Mouse (Mus musculus) mature B cell (primary cell): ENCODE results near the gene Pet117.
"Not testable (repeated sequence)": the region's sequence is repeated elsewhere in the genome, so short reads cannot be mapped to it uniquely, and the experiment has no call there.

Experiments
- in situ Hi-C: fragments of 300-500 bp; cut with MboI; formaldehyde crosslinking; loops from 2 replicates; pipeline ENCODE4 v1.14.3; 2019

The Pet117 gene

DNA sequence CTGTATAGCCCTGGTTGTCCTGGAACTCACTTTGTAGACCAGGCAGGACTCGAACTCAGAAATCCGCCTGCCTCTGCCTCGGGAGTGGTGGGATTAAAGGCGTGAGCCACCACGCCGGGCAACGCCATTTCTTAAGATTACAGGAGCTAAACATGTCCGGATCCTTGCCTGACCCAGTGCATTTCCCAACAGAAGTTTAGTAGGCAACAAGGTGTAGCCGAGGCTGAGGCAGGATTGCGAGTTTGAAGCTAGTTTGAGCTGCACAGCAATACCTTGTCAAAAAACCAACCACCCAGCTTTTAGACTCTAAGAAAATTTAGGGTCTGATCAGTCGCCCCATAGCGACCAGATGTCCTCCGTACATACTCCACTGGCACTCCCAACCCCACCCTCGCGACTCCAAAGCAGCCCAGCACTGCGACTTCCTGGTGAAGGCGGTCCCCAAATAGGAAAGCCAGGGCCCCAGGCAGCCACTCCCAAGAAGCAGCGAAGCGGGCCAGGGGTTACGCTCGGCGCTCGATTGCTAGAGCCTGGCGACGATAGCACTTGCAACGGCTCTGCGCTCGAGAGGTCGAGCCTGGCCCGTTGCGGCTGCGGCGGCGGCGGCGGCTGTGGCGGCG lies at the start of gene Pet117, which contains the start of gene Kat14:
Gene Pet117, plus strand, starts transcription at position 597 of the 620 bp plus-strand sequence.
Gene Kat14, plus strand, starts transcription at position 584 of the 620 bp plus-strand sequence.
- in situ Hi-C loops, result no loop called here

DNA sequence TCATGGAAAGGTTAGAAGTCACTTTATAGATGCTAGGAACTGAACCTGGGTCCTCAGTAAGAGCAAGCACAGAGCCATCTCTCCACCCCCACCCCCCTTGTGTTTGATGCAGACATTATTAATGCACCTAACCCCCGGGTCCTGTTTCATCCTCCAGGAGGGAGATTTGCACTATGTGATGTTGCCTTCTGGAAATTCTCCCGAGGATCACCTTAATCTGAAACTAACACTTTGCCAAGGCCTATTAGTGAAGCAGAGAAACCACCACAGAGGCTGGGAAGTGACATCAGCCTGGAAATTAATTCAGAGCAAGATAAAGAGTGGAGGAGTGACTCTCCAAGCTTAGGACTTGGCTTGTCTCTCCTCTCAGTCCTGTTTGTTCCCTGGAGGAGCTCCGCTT lies 44.6 kb upstream of the Pet117 start:
- in situ Hi-C loops, result no loop called here

DNA sequence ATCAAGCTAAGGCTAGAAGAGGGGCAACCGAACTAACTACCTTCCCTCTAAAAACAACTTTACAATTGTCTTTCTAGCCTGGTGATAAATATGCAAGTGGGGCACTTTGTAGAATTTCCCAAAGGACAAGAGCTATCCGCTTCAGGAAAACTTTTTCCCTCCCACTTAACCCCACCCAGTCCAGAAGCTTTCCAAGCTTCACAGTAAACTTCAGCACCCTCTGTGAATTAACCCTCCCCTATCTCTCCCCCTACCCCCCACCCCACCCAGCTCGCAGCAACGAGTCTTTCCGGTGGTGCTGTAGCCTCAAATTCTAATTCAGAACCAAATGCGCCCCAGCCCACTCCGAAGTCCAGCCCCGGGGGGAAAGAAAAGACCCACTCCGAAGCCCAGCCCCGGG lies 39.3 kb upstream of the Pet117 start:
- in situ Hi-C loops, result no loop called here

DNA sequence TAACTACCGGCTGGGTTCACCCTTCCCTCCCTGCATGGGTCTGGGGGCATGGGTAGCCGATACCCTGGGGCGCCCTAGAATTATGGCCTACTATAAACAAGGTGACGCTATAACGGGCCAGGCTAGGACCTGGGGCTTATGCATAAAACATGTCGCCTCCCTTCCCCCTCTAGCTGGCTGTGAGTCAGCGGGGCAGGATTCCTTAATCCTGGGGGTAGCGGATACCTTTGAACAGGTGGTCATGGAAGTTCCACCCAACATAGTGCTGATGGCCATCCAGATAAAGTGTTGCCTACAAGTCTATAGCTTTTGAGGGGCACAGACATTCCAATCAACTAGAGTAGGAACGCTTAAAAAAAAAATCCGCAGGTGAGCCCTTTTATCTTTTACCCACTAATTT lies 38.9 kb upstream of the Pet117 start:
- in situ Hi-C loops, result no loop called here

DNA sequence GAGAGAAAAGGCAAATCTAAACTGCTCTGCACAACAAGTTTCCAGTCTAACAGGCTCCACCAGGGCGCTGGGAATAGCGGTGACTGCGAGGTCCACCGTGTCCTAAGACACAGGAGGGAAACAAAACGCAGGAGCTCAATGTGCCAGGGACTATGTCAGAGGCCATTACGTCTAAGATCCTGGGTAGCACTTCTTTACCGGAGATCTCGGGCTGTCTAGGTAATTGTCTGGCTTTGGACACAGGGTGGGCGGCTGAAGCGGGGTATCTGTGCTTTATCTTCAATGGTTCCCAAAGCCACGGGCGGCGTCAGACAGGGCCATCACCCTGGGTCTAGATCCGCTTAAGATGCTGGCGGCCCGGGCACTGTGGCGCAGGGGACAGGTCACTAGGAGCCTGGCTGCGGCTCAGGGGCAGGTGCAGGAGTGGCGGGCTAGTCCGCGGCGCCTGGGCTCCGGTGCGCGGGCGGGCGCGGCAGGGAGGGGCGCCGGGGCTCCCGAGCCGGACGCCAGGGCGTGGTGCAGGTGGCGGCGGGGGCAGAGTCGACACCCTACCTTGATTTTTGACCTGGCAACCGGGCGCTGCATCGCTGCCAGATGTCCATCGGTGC lies 38.3 kb upstream of the Pet117 start:
- in situ Hi-C loops, result no loop called here

DNA sequence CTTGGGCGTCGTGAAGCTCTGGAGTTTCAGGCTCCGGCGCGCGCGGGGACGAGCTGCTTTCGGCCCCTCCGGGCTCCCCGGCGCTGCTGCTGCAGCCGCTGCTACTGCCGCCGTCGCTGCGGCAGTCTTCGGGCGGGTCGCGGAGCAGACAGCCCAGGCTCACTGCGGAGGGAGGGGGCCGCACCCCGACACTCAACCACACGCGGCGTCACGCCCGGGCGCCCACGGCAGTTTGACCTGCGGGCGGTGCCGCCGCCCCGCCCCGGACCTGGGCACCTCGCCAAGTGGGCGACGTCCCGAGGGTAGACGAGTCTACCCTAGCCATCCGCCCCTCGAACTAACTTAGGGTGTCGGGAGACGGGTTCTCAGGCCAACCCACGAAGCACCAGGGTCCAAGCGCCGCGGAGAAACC lies 37.8 kb upstream of the Pet117 start:
- in situ Hi-C loops, result no loop called here

DNA sequence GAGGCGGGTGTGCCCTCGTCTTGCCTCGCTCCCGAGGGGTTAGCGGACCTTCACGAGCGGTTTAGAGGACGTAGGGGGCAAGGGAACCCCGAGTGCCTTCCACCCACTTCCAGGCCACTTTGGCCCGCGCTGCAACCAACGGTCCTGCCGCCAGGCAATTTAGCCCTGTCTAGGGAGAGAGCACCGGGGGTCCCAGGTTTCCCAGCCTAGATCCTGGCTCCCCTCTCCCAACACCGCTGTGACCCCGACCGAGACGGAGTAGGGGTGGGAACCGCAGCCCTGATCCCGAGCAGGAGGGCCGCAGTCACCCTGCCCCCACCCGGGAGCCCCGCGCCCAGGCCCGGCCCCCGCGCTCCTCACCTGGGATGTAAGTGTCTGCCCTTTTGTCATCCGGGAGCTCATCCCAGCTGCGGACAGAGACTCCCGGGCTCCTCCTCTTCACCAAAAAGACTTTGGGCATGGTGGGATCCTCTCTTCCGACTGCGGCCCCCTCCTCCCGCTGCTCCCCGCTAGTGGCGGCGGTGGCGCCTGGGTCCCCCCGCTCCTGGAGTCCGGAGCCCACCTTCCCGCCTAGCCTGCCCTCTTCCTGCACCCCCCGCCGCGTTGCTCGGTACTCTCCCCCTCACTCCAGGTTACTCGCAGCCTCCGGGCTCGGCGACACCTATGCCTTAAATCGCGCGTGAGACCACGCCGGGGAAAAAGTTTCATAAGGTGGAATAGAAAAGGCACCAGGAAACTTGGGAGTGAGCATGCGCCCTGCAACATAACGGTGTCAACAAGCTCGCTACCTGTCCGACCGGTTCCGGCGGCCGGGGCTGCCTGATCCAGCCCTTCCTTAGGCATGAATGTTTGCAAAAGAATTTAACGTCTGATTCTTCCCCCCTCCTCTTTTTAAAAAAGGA lies 37.1 kb upstream of the Pet117 start, which contains the start of gene Ovol2:
Gene Ovol2, minus strand, starts transcription at position 746 of the 902 bp plus-strand sequence.
- in situ Hi-C loops, result no loop called here

DNA sequence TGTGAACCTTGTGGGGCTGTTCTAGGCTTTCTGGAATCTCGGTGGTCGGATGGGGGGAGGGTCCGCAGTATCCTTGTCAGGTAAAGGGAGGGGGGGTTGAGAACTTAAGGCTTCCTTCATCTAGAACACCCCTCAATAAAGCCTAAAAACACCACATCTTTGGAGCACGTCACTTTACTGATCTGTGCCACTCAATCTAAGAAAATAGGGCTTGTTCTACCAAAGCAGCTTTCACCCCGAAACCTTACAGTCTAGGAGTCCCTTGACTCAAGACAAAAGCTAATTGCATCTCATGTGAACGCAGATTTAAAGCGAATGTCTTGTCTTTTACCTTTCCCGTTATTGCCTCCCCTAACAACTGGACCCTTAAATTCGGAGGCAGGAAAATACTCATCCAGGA lies 36.3 kb upstream of the Pet117 start:
- in situ Hi-C loops, result no loop called here

DNA sequence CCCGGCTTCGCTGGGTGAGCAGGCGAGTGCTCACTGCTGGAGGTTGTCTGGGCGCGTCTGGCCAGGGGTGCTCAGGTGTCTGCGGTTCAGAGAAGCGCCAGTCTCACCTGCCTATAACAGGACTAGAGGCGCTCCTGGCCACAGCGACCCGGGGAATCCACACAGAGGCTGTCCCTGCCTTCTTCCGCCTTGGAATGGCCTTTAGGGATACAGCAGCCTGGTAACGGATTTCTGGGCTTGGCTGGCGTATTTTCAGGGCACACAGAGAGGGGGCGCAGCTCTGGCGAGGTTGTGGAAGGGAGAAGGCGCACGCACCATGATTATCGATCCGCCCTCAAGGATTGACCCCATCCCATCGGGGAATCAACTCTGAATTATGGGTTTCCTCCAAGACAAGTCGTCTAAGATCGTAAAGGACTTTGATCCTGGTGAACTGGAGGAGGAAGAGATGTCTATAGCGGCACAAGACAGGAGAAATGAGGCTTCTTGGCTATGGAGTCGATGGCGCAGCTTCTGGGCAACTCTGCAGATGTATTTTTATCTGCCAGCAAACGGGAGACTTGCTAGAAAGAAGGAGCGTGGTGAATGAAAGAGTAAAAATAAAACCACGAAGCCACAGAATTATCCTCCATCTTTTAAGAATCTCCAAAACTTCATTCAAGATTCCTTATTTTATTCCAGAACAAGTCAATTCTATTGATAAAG lies 35.5 kb upstream of the Pet117 start:
- in situ Hi-C loops, result no loop called here

DNA sequence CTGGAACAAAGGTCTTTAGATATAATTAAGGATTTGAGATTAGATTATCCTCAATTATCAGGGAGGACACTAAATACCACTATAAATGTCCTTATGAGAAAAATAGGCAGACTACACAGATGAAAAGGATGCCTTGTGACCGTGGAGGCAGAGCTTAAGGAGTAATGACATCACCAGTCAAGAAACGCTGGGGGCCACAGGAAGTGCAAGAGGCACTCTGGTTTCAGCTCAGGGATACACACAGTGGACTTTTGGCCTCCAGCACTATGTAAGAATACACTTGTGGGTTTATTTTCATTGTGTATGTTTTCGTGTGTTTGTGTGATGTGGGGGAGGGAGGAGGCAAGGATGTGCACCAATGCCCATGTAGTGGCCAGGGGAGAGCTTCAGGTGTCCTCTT lies 31.6 kb upstream of the Pet117 start:
- in situ Hi-C loops, result no loop called here

DNA sequence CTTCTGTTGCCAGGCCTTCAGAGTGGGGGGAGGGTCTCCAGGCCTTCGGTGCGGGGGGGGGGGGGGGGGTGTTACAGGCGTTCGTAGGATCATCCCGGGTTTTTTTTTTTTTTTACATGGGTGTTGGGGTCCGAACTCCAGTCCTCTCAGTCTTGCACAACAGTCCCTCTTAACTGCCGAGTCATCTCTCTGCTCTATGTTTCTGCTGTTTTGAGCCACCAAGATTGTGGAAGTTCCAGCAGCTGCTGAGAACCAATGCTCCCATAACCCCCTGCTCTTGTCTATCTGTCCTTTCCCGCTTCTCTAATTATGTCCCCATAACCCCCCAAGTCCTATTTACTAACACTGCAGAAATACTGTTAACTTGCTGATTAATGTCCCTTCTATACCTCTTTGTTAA lies 31.1 kb upstream of the Pet117 start:
- in situ Hi-C loops, result no loop called here

DNA sequence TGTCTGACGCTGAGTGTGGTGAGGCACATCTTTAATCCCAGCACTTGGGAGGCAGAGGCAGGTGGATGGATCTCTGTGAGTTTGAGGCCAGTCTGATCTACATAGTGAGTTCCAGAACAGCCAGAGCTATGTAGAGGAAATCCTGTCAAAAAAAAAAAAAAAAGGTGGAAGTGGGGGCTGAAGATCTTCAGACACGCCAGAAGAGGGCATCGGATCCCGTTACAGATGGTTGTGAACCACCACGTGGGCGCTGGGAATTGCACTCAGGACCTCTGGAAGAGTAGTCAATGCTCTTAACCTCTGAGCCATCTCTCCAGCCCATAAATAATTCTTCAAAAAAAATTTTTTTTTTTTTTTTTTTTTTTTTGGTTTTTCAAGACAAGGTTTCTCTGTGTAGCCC lies 30.6 kb upstream of the Pet117 start:
- in situ Hi-C loops, result not testable (repeated sequence)

DNA sequence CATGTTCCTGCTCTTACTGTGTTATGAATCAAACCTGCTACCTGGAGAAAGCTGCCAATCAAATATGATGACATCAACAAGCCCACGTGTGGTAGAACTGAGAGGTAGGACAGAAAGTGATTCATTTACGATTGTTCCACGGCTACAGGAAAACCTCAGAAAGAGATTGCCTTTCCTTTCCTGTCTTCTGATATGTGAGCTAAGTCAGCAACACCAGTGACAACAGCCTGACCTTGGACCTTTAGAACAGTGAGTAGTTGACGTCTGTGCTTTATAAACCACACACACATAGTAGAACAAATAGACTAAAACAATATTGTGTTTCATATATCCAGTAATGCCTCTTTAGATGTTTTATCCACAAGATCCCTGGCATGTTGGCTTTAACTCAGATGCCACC lies 25.6 kb upstream of the Pet117 start:
- in situ Hi-C loops, result no loop called here

DNA sequence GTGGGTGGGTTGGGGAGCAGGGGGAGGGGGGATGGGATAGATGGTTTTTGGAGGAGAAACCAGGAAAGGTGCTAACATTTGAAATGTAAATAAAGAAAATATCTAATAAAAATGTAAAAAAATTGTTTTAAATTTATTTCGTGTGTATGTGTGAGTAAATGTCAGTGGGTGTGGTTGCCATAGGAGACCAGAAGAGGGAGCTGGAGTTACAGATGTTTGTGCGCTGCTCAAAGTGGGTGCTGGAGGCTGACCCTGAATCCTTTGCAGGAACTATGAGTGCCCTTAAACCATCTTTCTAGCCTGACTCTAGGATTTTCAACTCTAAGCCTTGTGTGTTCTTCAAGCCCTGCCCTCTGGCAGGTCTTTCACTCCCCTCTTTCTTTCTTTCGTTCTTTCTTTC lies 20.3 kb upstream of the Pet117 start:
- in situ Hi-C loops, result no loop called here

DNA sequence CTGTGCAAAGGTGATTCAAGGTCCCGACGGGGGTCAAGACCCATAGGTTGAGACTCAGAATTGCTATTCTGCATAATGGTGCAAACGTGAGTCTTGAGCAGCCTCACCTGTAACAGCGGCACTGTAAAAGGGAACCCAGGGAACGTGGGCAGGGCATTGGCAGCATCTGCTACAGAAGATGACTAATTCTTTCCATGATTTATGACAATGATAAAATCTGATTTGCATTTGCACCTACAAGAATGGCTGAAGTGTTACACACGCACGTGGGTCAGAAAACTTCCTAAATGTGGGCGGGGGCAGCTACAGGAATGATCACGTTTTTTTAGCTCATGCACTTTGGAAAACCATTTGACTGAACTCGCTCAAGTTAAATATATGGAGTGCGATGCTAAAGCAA lies 16.0 kb upstream of the Pet117 start:
- in situ Hi-C loops, result no loop called here

DNA sequence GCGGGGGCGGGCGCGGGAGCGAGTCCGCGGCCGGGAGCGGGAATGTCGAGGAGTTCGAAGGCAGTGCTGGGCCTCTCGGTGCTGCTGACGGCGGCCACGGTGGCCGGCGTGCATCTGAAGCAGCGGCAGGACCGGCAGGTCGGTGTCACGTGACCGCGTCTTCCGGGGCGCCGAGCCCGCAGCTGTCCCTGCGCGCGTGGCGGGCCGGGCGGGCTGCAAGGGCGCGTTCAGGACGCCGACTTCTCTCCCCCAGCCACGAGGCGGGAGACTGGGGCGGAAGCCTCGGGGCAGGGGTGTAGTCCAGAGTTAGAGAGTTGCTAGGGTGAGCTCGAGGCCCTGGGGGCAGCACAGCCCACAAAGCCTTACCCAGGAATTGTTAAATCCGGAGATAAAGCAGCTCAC lies 225 bp downstream of the Pet117 start:
- in situ Hi-C loops, result no loop called here

DNA sequence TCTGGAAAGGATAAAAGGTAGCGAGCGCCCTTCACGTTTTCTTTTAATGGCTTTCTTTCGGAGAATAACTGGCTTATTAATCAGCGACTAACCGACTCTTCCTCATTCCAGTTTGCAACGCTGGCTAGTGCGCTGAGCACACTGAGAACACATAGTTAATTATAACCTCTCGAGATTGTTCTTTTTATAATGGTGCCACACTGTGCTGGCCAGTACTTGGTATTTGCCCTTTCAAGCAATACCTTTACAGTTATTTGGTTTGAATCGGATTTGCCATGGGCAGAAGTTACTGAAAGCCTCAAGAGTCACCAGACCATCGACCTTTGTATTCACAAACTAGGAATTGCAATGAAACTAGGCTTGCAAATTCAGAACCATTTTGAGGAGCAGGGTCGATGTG lies 715 bp downstream of the Pet117 start:
- in situ Hi-C loops, result no loop called here

DNA sequence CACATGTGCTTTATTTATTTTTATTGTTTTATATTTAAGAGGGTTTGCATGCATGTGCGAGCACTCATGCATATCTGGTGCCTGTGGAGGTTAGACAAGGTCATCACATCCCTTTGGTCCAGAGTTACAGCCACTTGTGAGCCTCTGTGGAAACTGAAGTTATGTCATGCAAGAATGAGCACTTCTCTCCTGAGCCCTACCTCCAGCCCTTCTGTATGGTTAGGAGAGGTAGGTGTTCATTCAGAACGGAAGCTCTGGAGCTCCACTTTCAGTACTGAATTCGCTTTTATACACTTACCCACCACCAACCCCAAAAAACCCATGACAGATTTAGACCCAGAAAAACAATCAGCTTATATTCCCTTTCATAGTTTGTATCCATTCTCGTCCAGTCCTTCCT lies 2.8 kb downstream of the Pet117 start:
- in situ Hi-C loops, result no loop called here

DNA sequence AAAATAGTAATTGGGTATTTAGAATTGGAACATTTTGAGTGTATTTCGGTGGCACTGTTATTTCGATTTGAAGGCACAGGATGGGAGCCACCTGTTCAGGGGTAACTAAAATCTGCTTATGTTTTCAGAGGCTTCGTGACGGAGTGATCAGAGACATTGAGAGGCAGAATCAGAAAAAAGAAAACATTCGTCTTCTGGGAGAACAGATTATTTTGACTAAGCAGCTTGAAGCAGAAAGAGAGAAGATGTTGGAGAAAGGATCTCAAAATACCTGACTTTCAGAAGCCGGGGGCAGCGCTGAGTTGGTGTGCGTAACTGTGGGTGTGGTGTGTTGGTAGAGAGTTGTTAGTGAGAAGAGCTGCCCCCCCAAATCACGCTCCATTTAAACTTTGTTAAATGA lies 4.3 kb downstream of the Pet117 start:
- in situ Hi-C loops, result no loop called here

DNA sequence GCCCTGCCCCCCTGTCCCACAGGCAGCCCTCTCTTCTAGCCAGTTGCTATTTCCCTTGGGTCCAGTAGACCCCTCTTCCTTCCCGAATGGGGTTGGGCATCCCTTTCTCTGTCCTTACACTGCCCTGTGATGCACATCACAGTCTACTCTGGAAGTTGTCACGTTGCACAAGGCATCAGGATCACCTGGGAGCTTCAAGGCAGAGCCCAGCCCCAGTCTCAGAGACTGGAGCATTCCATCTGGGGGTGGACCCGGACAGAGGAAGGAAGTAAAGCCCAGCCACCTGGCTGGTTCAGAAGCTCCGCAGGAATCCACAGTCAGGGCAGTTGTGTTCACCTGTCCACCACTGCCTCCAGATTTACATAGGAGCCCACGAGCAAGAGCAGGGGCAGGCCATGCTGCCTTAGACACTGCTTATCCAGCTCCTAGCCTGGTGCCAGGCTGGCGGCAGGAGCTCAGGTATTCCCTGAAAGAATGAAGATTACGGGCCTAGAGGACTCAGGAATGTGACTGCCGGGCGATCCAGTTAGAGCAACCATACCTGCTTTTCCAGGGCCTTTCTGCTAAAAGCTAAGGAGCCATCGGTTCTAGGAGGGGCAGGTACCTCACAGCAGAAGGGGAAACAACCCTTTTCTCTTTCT lies 6.4 kb downstream of the Pet117 start:
- in situ Hi-C loops, result no loop called here

DNA sequence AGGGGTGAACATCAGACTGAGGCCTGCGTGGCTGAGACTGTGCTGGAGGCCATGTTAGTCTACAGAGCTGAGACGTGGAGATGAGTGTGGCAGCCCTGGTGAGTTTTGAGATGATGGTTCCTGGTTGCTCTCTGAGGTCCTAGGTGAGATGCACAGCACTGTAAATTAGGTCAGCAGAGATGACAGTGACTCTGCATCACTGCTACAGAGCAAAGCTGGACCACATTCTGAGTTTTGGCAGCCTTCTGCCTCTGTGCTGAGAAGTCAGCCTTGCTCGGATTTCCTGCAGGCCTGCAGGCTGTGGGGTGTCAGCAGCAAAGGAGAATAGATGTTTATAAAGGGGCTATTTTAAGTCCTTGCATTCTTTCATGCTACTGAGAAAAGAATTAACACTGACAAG lies 12.5 kb downstream of the Pet117 start:
- in situ Hi-C loops, result no loop called here

DNA sequence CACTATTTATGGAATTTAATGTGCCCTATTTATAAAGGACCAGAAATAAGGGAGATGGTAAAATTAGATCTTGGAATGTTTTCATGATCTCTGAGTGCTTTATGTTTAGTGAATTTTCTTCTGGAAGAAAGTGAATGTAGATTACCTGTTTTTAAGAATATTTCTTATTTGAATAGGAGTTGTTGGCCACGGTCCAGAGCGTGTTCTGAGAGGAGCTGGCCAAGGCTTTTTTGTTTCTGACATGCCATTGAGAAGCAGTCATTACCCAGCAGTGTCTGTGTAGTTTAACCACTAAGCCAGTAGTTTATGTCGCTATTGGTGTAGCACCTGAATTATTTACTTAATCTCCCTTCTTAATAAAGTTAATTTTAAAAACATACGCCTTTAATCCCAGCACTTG lies 12.9 kb downstream of the Pet117 start:
- in situ Hi-C loops, result no loop called here
